Mouse (Mus musculus) gastrocnemius, adult 2 months (tissue): ENCODE results near the gene Sfswap. TPM values are rescaled to one million over a fixed set of nuclear protein-coding genes. Genes with fewer than 3 reads are reported as not detected.
A peak's percentile ranks its signal among the peaks of the same experiment; 100 is the strongest.

Source experiments
- DNase-seq: peaks from one replicate; pipeline ENCODE4 v3.0.0; 2022
- H3K27ac ChIP-seq: fragments of 200-600 bp; 2 replicates; pipeline ENCODE4 v1.8.1; 2022; ENCODE audit warnings: mild to moderate bottlenecking
- H3K4me3 ChIP-seq: fragments of 200-600 bp; 2 replicates; pipeline ENCODE4 v1.8.1; 2022; ENCODE audit warnings: mild to moderate bottlenecking, moderate library complexity
- CTCF ChIP-seq: fragments of 200-600 bp; IDR thresholded peaks from 2 replicates; pipeline ENCODE4 v1.8.1; 2022; ENCODE audit warnings: antibody characterized with exemption, mild to moderate bottlenecking, moderate library complexity
- intact Hi-C: fragments of 180-260 bp; cut with DNase I; formaldehyde crosslinking; loops from one replicate; pipeline ENCODE4 v1.15.1; 2025
- total RNA-seq, 2 experiments: library from RNA; stranded (reverse); gene quantifications; 2 replicates each; pipeline ENCODE4 v1.2.3; 2021

The Sfswap gene
- total RNA-seq, 2 experiments from 2014 or later = 24.5 to 26.3 TPM

DNA sequence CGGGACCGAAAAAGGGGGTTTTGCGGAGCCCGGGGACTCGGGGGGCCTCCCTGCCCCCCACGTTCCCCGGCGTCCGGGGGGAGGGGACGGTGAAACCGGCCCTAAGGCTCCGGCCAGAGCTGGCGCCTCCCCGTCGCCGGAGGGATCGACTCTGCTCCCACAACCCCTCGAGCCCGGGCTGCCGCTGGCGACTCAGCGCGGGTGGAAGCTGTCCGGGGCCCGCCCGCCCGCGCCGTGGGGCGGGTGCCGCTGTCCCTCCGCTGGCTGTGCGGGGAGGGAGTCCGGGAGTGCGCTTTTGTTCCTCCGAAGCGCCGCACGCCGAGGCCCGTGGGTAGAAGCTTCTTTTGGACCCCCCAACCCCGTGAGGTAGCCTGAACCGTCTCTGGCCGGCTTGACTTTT lies 650 bp downstream of the Sfswap start:
- Histone ChIP-seq H3K27ac (peak overlapping the region; percentile 96), H3K4me3 (peak overlapping the region; percentile 94)
- DNase-seq = peak; percentile 46
- no peak for TF ChIP-seq CTCF
- intact Hi-C loops = loop anchor here (2.0 kb wide), 1 partner anchor 81 kb away; no protein-coding TSS in a partner anchor

DNA sequence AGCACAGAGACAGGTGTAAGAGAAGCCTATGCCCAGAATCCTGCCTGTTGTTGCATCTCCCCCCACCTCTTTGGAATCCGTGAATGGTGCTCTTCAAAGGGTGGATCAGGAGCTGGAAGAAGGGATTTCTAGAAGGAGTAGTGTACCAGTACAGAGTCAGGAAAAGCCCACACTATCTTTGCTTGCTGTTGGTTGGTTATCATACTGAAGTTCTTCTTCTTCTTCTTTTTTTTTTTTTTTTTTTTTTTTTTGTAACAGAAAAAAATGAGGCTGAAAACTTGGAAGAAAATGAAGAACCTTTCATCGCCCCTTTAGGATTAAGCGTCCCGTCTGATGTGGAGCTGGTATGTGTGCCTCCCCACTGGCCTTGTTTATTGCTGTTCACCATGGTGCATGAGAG lies 5.9 kb downstream of the Sfswap start:
- H3K27ac ChIP-seq = no peak overlapping the region
- no peak for DNase-seq
- intact Hi-C loops = no loop called here
- no peak overlapping the region for H3K4me3 ChIP-seq
- no peak for TF ChIP-seq CTCF

DNA sequence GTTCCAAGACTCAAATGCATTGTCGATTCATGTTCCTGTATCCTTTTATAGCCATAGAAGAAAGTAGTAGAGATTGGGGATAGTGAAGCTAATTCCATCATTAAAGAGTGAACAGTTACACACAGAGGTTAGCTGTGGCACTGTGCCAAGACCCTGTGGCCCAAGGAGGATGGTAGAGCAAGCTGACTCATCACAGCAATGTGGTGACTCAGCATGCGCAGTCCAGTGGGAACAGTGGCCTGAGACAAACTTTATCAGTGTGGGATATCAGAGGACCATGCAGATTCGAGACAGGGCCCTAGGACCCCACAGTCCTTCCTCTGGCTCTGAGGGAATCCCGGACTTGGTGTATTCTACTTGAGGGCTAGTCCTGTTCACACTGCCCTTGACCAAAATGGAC lies 17.2 kb downstream of the Sfswap start:
- Histone ChIP-seq H3K27ac (0 out of 2 replicates have a peak overlapping the region, but pooled peaks have one; percentile 31), H3K4me3 (no peak overlapping the region)
- intact Hi-C loops = no loop called here
- TF ChIP-seq CTCF = no peak
- DNase-seq = peak; percentile 36

DNA sequence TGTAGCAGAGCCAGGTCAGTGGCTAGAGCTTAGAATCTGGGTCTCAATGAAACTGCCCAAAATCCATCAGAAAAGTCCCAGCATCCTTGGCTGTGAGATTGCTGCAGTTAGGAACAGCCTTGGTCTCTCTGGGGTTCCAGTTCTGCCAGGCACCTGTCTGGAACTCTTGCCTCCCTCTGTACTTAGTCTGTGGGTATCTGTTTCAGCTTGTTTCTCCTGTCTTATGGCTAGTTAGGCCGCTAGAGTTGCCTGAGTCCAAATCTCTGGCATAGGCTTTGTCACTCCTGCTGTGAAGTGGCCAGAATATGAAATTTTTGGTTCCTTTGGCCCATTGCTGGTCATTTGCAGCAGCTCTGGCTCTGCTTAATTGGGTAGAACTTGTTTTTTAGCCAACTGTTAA lies 17.8 kb downstream of the Sfswap start:
- no peak for DNase-seq
- Histone ChIP-seq H3K4me3 (no peak overlapping the region), H3K27ac (no peak overlapping the region)
- no peak for TF ChIP-seq CTCF
- intact Hi-C loops = no loop called here

DNA sequence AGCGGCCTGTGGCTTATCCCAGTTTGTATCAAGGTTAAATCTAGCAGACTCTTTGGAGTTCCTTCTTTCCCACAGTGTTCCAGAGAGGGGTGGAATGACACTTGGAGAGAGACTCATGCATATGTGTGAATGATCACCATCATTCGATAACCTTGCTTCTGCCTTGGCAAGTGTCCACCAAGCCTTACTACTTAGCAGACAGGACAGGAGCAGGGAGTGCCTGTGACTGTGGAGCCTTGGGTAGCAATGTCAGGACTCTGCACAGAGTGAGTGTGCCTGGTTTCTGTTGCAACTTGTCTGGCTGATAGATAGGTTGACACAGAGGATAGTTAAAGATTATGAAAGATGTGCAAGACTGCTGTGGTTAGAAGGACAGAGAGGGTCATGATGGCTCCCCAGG lies 18.6 kb downstream of the Sfswap start:
- no peak overlapping the region for H3K27ac ChIP-seq
- DNase-seq = no peak
- intact Hi-C loops = no loop called here
- TF ChIP-seq CTCF = no peak
- no peak overlapping the region for H3K4me3 ChIP-seq

DNA sequence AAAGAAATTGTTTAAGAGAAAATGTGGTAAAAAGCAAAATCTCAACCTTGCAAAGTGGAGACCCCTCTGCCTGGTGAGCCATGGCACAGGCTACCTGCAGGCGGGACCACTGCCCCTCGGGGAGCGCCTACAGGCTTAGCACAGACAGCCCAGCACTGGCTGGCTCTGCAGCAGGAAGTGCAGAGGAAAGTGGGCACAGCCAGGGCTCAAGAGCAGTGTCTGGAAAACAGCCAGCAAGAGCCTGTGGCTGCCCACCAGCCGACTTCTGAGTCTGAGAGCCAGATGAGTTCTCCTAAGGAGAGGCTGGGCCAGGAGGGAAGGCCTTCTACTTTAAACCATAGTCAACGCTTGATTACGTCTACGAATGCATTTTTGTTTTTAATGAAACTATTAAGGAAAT lies 20.5 kb downstream of the Sfswap start:
- Histone ChIP-seq H3K4me3 (no peak overlapping the region), H3K27ac (no peak overlapping the region)
- intact Hi-C loops = no loop called here
- TF ChIP-seq CTCF = no peak
- no peak for DNase-seq

DNA sequence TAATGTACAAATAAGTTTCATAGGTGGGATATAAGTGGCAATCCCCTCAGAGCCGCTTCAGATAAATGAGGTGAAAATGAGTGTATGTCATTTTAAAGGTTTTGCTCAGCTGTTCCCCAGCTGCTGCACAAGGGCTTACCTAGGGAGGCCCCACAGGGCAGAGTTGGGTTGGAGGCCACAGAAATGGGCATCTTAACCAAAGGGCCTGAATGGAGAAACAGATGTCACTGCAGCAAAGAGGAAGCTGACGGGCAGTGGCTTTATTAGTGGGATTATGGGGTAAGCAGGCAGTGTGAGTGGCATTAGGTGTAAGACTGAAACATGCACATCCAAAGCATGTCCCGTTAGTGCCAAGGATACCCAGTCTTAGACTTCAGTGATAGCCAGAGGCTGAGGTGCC lies 20.9 kb downstream of the Sfswap start:
- H3K27ac ChIP-seq = no peak overlapping the region; the same call in 1 of the 2 replicates
- no peak for TF ChIP-seq CTCF
- no peak for DNase-seq
- intact Hi-C loops = no loop called here
- H3K4me3 ChIP-seq = no peak overlapping the region

DNA sequence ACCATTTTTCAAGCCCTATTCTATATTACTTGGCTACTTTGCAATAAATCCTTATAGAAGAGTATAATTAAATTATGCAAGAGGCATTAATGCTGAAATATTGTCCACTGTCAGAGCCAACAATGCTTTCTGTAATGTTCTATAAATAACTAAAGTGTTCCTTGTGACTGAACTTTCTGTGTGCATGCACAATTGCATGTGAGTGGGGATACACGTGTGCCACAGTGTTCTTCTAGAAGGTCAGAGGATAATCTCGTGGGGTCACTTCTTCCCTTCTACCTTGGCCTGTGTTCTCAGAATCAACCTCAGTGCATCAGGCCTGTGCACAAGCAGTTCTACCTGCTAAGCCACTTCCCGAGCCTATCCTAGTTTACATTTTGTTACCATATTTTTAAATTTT lies 22.1 kb downstream of the Sfswap start:
- no peak overlapping the region for H3K4me3 ChIP-seq
- peak overlapping the region; percentile 46; the same call in 1 of the 2 replicates for H3K27ac ChIP-seq
- no peak for TF ChIP-seq CTCF
- no peak for DNase-seq
- intact Hi-C loops = no loop called here

DNA sequence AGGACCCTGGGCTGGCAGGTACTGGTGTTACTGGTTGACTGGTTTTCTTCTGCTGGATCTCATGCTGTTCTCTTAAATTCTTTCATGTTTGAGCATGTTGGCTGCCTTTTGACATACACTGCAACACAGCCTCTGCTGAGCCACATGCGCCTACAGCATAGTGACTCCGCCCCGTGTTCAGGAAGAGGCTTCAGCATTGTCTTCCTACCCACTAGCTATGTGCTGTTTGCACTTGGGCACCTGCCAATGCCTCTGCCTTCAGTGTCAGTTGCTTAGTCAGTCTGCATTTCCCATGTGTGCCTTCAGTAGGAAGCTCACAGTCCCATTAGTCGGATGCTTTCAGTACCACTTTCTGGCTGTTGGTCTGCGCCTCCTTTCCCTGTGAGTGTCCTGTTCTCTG lies 23.7 kb downstream of the Sfswap start:
- H3K27ac ChIP-seq = peak overlapping the region; percentile 38
- no peak overlapping the region for H3K4me3 ChIP-seq
- DNase-seq = no peak
- intact Hi-C loops = no loop called here
- TF ChIP-seq CTCF = no peak

DNA sequence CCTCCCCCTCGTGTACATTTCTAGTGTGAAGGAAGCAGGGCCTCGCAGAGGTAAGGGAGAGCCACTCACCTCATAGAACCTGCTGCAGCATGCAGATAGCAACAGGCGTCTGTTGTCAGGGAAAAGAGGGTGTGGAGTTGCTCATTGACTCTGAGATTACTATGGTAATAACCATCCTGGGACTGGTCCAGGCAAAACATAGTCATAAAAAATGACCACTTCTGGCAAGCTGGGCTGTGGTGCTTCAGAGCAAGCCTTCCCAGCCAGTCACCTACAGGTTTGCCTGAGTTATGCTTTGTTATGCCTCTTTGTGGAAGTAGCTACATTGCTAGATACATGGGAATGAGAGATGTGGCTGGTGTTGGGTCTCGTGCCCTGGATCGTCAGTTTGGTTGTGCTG lies 26.1 kb downstream of the Sfswap start:
- intact Hi-C loops = no loop called here
- H3K4me3 ChIP-seq = no peak overlapping the region
- TF ChIP-seq CTCF = no peak
- DNase-seq = no peak
- H3K27ac ChIP-seq = peak overlapping the region; percentile 39

DNA sequence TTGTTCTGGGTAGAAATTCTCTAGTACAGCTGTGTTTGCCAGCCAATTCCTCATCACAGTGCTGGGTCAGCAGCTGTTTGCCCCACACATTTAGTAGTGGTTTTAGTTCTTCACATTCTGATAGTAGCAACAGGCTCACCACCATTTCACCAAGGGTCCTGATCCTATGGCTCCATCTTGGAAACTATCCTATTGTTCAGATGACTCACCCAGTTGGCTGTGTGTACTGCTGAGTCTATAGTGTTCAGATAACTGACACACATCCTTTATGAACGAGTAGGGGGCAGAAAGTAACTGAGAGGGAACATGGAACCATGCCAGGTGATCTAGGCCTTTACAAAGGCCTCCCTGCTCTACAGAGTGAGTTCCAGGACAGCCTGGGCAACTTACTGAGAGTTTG lies 28.6 kb downstream of the Sfswap start:
- intact Hi-C loops = no loop called here
- H3K4me3 ChIP-seq = no peak overlapping the region
- H3K27ac ChIP-seq = peak overlapping the region; percentile 61
- no peak for TF ChIP-seq CTCF
- DNase-seq = no peak

DNA sequence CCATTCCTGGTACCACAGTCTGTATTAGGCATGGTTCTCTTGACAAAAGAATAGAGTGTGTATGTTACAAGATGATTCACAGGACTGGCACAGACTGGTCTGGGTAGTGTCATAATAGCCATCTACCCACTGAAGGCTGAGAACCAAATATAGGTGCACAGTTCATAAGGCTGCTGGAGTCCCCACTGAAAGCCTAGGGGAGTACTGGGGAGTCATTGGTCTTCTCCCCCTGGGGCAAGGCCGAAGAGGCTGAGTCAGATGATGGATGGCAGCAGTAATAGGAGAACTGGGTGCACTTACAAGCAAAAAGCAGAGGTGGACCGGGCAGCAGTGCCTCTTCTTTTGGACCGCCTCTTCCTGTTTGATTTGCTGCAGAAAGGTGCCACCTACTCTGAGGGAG lies 32.7 kb downstream of the Sfswap start:
- intact Hi-C loops = loop anchor here (10.0 kb wide), 1 partner anchor 191 kb away; the partner anchor contains the start of gene Nipsnap2
- Histone ChIP-seq H3K27ac (peak overlapping the region; percentile 84), H3K4me3 (no peak overlapping the region)
- no peak for TF ChIP-seq CTCF
- no peak for DNase-seq

DNA sequence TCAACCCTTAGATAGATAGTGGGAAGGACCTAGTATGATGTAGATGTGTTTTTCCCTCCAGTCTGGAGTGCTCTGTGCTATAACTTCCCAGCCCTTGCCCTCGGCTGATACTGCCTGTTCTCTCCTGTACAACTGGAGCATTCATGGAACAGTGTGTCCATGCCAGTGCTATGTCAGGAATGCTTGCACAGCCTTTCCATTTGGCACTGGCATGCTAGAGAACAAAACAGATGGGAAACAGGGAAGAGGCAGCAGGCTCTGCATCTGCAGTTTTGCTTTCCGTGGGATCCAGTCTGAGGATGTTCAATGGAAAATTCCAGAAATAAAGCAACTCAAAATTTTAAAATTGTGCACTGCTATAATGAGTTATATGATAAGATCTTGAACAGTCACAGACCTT lies 33.5 kb downstream of the Sfswap start:
- no peak for TF ChIP-seq CTCF
- intact Hi-C loops = loop anchor here (10.0 kb wide), 1 partner anchor 190 kb away; the partner anchor contains the start of gene Nipsnap2
- DNase-seq = peak; percentile 62
- Histone ChIP-seq H3K4me3 (no peak overlapping the region; the same call in 1 of the 2 replicates), H3K27ac (peak overlapping the region; percentile 84)

DNA sequence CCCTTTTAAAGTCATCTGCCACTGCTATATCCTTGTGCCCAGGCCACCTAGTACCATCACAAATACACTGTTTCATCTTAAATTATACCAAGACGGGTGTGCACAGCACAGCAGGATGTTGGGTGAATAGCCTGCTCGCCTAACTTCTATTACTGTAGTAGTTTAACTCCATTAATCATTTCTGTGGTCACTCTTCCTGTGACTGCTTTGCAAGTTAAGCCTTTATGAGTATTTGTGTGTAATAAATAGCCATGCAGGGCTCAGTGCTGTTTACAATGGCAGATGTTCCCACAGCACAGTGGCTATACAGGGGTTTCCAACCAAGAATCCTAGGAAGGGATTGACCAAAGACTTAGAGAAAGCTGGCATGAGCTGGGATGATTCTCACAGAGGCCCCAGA lies 34.0 kb downstream of the Sfswap start:
- DNase-seq = no peak
- Histone ChIP-seq H3K4me3 (no peak overlapping the region), H3K27ac (peak overlapping the region; percentile 84)
- no peak for TF ChIP-seq CTCF
- intact Hi-C loops = loop anchor here (10.0 kb wide), 1 partner anchor 190 kb away; the partner anchor contains the start of gene Nipsnap2
